Mouse (Mus musculus) bone marrow, adult 2 months (tissue): Measurements from ENCODE around the gene Il11. TPM values are rescaled to one million over a fixed set of nuclear protein-coding genes. Genes with fewer than 3 reads are reported as not detected.

ENCODE experiments used
- H3K27ac ChIP-seq: fragments of 200-500 bp; 2 replicates; pipeline ENCODE4 v1.5.1; 2012; ENCODE audit warnings: low read depth, mild to moderate bottlenecking, control low read depth, inconsistent platforms, low read length; ENCODE audit not compliant: control insufficient read depth, poor library complexity, insufficient read depth
- H3K4me1 ChIP-seq: fragments of 200-500 bp; 2 replicates; pipeline ENCODE4 v1.6.1; 2011; ENCODE audit warnings: low read length; ENCODE audit not compliant: control insufficient read depth, insufficient read depth
- H3K4me3 ChIP-seq: fragments of 200-500 bp; replicated peaks from 2 replicates; pipeline ENCODE3; 2011; ENCODE audit warnings: mild to moderate bottlenecking, low read depth, low read length, control low read depth; ENCODE audit not compliant: control insufficient read depth
- CTCF ChIP-seq: fragments of 200-500 bp; IDR thresholded peaks from 2 replicates; pipeline ENCODE4 v1.5.1; 2011; ENCODE audit warnings: low read length, control low read depth; ENCODE audit not compliant: control insufficient read depth, insufficient read depth
- POLR2A ChIP-seq: fragments of 200-500 bp; IDR thresholded peaks from 2 replicates; pipeline ENCODE4 v1.6.1; 2011; ENCODE audit warnings: low read depth, mild to moderate bottlenecking, control low read depth, low read length, borderline replicate concordance; ENCODE audit not compliant: control insufficient read depth
- WGBS: fragments of 180-500 bp; shearing (Covaris S2); methylation state at CpG from one replicate; pipeline ENCODE4 v1.1.7; 2018; 5-methylcytosine and 5-hydroxymethylcytosine counted together
- polyA plus RNA-seq: library from polyadenylated mRNA; stranded (reverse); fragments of >200 nt; gene quantifications from 2 replicates; pipeline ENCODE4 v1.2.4, GENCODE M21; 2011; ENCODE audit warnings: low replicate concordance; ENCODE audit not compliant: missing spikeins, insufficient read depth, insufficient read length

The Il11 gene
- polyA plus RNA-seq, 1 experiment: not detected

GRCm38 (mm10) chr7:4776861-4777830 is 5.5 kb downstream of the Il11 start:
- TF ChIP-seq CTCF (no peak), POLR2A (no peak)
- Histone ChIP-seq H3K4me3 (no peak overlapping the region), H3K4me1 (no peaks in the 10 kb centered on the region), H3K27ac (no peak overlapping the region)
- WGBS: 2% methylated on average over 56 of the region's 56 CpGs

- 58% methylated on average over 10 of the region's 10 CpGs for WGBS
- Histone ChIP-seq H3K4me3 (no peak overlapping the region), H3K27ac (no peak overlapping the region), H3K4me1 (no peaks in the 10 kb centered on the region)
- TF ChIP-seq POLR2A: no peak
- TF ChIP-seq CTCF: no peak
Observed at GRCm38 (mm10) chr7:4776131-4776530, 6.5 kb downstream of the Il11 start.

GRCm38 (mm10) chr7:4771202-4771601 is 11.5 kb downstream of the Il11 start, which contains the start of gene Fam71e2:
Gene Fam71e2, minus strand, starts transcription at chr7:4771302.
- no peak within 1 kb of the TSS for H3K27ac ChIP-seq
- H3K4me3 ChIP-seq: no peak within 1 kb of the TSS
- no peak for TF ChIP-seq CTCF
- no peak for TF ChIP-seq POLR2A
- WGBS: 75% methylated on average over 5 of the region's 5 CpGs
- no peaks in the 10 kb centered on the region for H3K4me1 ChIP-seq

GRCm38 (mm10) chr7:4764946-4765710 is 17.5 kb downstream of the Il11 start:
- Histone ChIP-seq H3K4me1 (no peaks in the 10 kb centered on the region), H3K4me3 (no peak overlapping the region), H3K27ac (no peak overlapping the region)
- TF ChIP-seq CTCF (no peak), POLR2A (no peak)
- WGBS: 45% methylated on average over 4 of the region's 4 CpGs

GRCm38 (mm10) chr7:4759670-4760069 is 23.0 kb downstream of the Il11 start:
- 39% methylated on average over 1 of the region's 1 CpGs for WGBS
- no peak overlapping the region for H3K4me3 ChIP-seq
- TF ChIP-seq POLR2A (no peak), CTCF (no peak)
- no peaks in the 10 kb centered on the region for H3K4me1 ChIP-seq
- H3K27ac ChIP-seq: no peak overlapping the region

- Histone ChIP-seq H3K4me1 (peaks cover 9% of the 10 kb centered on the region), H3K4me3 (peak within 1 kb of the TSS; percentile 58), H3K27ac (peak within 1 kb of the TSS; percentile 35)
- 8% methylated on average over 24 of the region's 24 CpGs for WGBS
- no peak for TF ChIP-seq CTCF
- TF ChIP-seq POLR2A: 0 out of 2 replicates have a peak, but pooled peaks have one; percentile 24
Observed at GRCm38 (mm10) chr7:4752821-4753570, 29.7 kb downstream of the Il11 start, which contains the start of gene Cox6b2. Gene Cox6b2, minus strand, starts transcription at chr7:4753094.

- WGBS: 2% methylated on average over 30 of the region's 30 CpGs
- no peak for TF ChIP-seq POLR2A
- TF ChIP-seq CTCF: no peak
- Histone ChIP-seq H3K27ac (peak overlapping the region; percentile 35), H3K4me1 (peaks cover 9% of the 10 kb centered on the region), H3K4me3 (peak overlapping the region; percentile 58)
Observed at GRCm38 (mm10) chr7:4751971-4752820, 30.5 kb downstream of the Il11 start.
